Mouse (Mus musculus) spleen, adult 12 weeks (tissue): ENCODE data around the gene Spef2.
"Not testable (repeated sequence)": the region's sequence is repeated elsewhere in the genome, so short reads cannot be mapped to it uniquely, and the experiment has no call there.

Experiments used
- DNase-seq: peaks from one replicate; pipeline ENCODE4 v3.0.0; 2022; ENCODE audit warnings: low spot score

Gene Spef2

GRCm38 (mm10) chr15:9748359-9749102 lies at the start of gene Spef2:
Gene Spef2 (minus strand): TSS chr15:9748868.
- peak; percentile 40 for DNase-seq

GRCm38 (mm10) chr15:9794131-9794530 lies 45.5 kb upstream of the Spef2 start:
- no peak for DNase-seq

GRCm38 (mm10) chr15:9788245-9789030 lies 39.8 kb upstream of the Spef2 start:
- DNase-seq = no peak

GRCm38 (mm10) chr15:9774222-9775142 lies 25.8 kb upstream of the Spef2 start:
- not testable (repeated sequence) for DNase-seq

- DNase-seq = no peak
Observed at GRCm38 (mm10) chr15:9768184-9768918, 19.7 kb upstream of the Spef2 start.

- no peak for DNase-seq
Observed at GRCm38 (mm10) chr15:9767034-9767433, 18.4 kb upstream of the Spef2 start.

- DNase-seq = no peak
Observed at GRCm38 (mm10) chr15:9750966-9751365, 2.3 kb upstream of the Spef2 start.

GRCm38 (mm10) chr15:9747410-9748104 lies 1.1 kb downstream of the Spef2 start:
- DNase-seq = no peak

GRCm38 (mm10) chr15:9742172-9742571 lies 6.5 kb downstream of the Spef2 start:
- no peak for DNase-seq

- no peak for DNase-seq
Observed at GRCm38 (mm10) chr15:9714574-9715458, 33.9 kb downstream of the Spef2 start.

- DNase-seq = no peak
Observed at GRCm38 (mm10) chr15:9713707-9714106, 35.0 kb downstream of the Spef2 start.

GRCm38 (mm10) chr15:9710330-9710729 lies 38.3 kb downstream of the Spef2 start:
- DNase-seq = no peak

- no peak for DNase-seq
Observed at GRCm38 (mm10) chr15:9705830-9706450, 42.7 kb downstream of the Spef2 start.

GRCm38 (mm10) chr15:9701845-9702244 lies 46.8 kb downstream of the Spef2 start:
- DNase-seq = no peak

GRCm38 (mm10) chr15:9691721-9692120 lies 56.9 kb downstream of the Spef2 start:
- DNase-seq = no peak

- DNase-seq = no peak
Observed at GRCm38 (mm10) chr15:9690845-9691244, 57.8 kb downstream of the Spef2 start.

- no peak for DNase-seq
Observed at GRCm38 (mm10) chr15:9690436-9690835, 58.2 kb downstream of the Spef2 start.

GRCm38 (mm10) chr15:9683485-9683884 lies 65.2 kb downstream of the Spef2 start:
- DNase-seq = no peak

- DNase-seq = no peak
Observed at GRCm38 (mm10) chr15:9677343-9678036, 71.2 kb downstream of the Spef2 start.
